Mouse (Mus musculus) embryonic stem cell, embryonic (primary cell): ENCODE data around the gene Kdelc2.

ENCODE experiments used
- CTCF ChIA-PET, 4 experiments: fragments of 300-600 bp in 2 of 4; fragments of 350-600 bp in 2 of 4; sonication (Branson Sonifier 250); formaldehyde crosslinking; loops; one replicate each; lab custom pipeline; 2022; ENCODE audit warnings: inconsistent platforms in 2 of 4; lab: Charles Lee
- POLR2A ChIA-PET, 4 experiments: fragments of 300-600 bp in 2 of 4; fragments of 350-600 bp in 2 of 4; sonication (Branson Sonifier 250); formaldehyde crosslinking; loops; one replicate each; lab custom pipeline; 2022; ENCODE audit warnings: antibody characterized with exemption in 4 of 4, inconsistent platforms in 1 of 4; lab: Charles Lee

The Kdelc2 gene

DNA sequence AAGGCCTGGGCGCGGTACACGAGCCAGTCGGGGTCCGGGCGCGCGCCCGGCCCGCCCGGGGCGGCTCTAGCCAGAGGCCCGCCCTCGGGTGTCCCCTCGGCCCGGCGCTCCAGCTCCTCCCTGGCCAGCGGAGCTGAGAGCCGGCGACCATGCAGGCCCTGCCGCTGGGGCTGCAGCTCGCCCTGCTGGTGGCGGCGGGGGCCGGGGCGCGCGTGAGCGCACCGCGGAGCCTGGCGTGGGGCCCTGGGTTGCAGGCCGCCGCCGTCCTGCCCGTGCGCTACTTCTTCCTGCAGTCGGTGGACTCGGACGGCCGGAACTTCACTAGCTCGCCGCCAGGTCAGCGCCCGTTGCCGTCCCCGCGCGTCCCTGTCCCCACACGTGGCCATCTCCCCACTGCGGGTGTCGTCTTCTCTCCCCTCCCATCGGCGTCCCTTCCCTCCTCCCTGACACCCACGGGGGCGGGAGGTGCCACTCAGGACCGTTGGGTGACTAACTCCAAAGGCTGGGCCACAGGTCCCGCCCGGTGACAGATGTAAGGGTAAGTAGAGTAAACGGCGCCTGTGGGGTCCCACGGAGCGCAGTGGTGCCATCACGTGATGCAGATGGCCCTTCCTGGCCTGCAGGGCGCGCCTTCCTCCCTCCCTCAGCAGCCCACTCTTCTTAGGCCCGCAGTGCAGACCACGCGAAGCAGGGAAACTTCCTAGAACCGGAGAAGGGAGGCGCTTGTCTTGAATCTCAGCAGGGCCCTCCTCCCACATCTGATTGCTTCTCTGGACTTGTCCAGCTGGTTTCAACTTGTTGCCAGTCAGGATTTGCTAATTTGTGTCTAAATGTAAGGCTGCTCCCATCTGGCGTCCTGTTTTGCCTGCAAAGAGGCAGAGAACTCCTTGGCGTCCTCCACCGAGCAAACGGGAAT, at the start of gene Kdelc2:
Kdelc2 (plus strand) TSS at position 75 of the 916 bp plus-strand sequence.
- ChIA-PET CTCF (interaction anchor here in 2 of 4 experiments (1.0 to 2.2 kb wide), 2 partner anchors 13 to 14 kb away, joined by 6 to 7 read pairs; no protein-coding TSS in a partner anchor), POLR2A (interaction anchor here in 3 of 4 experiments (0.6 to 3.1 kb wide), 27 partner anchors 9 to 152 kb away, joined by 3 to 12 read pairs (median 4); partner anchors contain the start of genes 4930550C14Rik (in 2 of the 3) and Ddx10 (in 1 of the 3))

DNA sequence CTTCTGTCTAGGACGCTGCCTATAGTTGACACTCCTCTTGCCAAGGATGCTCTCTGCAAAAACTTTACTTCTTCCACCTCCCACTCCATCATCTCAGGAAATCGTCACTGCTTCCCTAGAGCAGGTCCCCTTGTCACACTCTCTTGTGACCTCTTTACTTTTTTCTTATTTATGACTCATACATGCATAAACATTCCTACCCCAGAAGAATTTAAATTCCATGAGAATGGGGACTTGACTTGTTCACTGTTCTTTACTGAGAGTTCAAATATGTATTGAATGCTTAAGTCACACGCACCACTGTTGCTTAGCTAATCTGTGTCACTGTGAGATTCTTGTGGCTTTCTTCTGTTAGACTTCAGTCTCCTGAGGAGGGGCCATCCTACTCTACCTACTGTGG, 48.7 kb upstream of the Kdelc2 start:
- POLR2A ChIA-PET, result interaction anchor here in 1 of 4 experiments (0.9 to 3.0 kb wide), 2 partner anchors 9 to 70 kb away, joined by 3 to 11 read pairs; no protein-coding TSS in a partner anchor
- CTCF ChIA-PET, result no interaction called here

DNA sequence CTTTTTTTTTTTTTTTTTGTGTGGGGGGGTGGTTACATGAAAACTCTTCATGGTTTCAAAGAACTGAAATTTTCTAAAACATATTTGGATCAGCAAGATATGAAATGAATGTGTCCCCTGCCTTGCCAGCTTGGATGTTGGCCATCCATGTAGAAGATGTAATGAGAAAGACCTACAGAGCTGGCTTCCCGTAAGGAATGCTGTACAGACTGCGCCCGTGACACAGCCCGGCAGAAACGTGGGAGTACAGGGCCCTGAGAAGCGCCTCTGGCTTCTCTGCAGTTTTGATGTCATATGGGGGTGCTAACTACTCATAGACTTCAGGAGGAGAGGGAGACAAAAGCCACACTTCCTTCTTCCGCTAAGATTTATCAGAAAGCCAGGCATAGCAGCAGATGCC, 44.2 kb upstream of the Kdelc2 start:
- CTCF ChIA-PET, result interaction anchor here in 1 of 4 experiments (1.9 kb wide), 1 partner anchor 59 kb away, joined by 5 read pairs; no protein-coding TSS in a partner anchor
- POLR2A ChIA-PET, result interaction anchor here in 2 of 4 experiments (1.3 to 4.1 kb wide), 5 partner anchors 10 to 328 kb away, joined by 3 to 25 read pairs (median 11); partner anchors contain the start of gene Kdelc2 (in 2 of the 2)

DNA sequence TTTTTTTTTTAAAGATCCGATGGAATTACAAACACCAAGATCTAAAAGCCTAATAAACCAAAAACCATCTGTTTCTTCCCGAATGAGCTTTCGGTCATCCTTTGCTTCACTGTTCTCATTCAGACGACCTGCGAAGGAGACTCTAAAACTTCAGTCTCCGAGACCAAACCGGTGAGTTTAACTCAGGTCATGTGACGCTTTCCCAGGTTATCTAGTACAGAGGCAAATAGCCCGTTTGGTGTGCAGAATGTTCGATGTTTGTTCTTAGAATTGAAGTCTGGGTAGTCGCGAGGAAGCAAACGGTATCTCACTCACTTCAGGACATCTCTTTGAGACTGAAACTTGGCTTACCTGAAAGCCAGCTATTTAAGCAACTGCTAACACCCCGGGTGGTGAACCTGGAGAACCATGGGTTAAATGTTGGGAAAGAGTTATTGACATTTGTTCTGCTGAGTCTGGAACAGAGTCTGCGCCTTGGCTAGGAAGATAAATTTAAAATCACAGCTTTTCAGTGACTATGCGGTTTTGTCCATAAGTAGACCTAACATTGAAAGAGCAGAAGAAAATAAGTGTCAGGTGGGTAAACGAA, 43.4 kb upstream of the Kdelc2 start:
- ChIA-PET CTCF (interaction anchor here in 2 of 4 experiments (0.7 to 1.9 kb wide), 4 partner anchors 37 to 333 kb away, joined by 3 to 5 read pairs (median 4); no protein-coding TSS in a partner anchor), POLR2A (interaction anchor here in 3 of 4 experiments (0.5 to 4.1 kb wide), 20 partner anchors 10 to 349 kb away, joined by 3 to 25 read pairs (median 5); partner anchors contain the start of genes 4930550C14Rik (in 2 of the 3), Exph5 (in 2 of the 3) and Kdelc2 (in 2 of the 3))

DNA sequence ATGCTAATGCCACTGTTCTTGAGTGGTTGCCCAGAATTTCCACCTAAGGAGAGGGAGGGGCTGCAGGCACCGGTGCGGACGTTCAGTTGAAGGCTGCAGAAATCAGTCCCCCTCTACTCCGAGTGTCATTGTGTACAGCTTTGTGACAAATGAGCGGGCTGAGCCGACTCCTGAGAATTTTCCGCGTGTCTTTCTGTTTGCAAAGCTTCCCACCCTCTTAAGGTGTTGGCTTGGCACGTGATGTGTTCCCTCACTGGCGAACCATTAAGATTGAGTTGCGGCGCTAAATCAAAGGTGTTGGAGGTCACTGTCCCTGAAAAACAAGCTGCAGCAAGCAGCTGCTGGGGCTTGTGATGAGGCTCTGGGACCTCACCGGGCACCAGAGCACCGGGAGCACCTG, 42.9 kb upstream of the Kdelc2 start:
- ChIA-PET CTCF (interaction anchor here in 2 of 4 experiments (1.0 to 1.9 kb wide), 3 partner anchors 36 to 57 kb away, joined by 3 to 5 read pairs (median 4); no protein-coding TSS in a partner anchor), POLR2A (interaction anchor here in 3 of 4 experiments (0.7 to 4.1 kb wide), 20 partner anchors 10 to 327 kb away, joined by 3 to 25 read pairs (median 4); partner anchors contain the start of genes 4930550C14Rik (in 2 of the 3), Exph5 (in 2 of the 3) and Kdelc2 (in 2 of the 3))

DNA sequence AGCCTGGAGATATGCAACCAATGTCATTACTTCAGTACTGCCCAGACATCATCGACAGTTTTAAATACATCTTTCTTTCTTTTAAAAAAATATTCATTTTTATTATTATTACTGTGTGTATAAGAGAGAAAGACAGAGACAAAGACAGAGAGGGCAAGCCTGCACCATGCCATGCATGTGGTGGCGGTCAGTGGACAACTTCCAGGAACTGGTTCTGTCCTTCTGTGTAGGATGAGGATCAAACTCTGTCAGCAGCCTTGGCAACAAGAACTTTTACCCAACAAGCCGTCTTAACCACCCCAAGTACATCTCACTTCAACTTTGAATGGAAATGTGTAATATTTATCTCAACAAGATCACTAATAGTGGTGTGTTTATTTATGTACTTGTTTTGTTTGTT, 41.8 kb upstream of the Kdelc2 start:
- ChIA-PET POLR2A (interaction anchor here in 3 of 4 experiments (0.5 to 4.1 kb wide), 8 partner anchors 9 to 229 kb away, joined by 3 to 25 read pairs (median 4); partner anchors contain the start of gene Kdelc2 (in 1 of the 3)), CTCF (interaction anchor here in 1 of 4 experiments (0.7 kb wide), 1 partner anchor 11 kb away, joined by 3 read pairs; no protein-coding TSS in a partner anchor)

DNA sequence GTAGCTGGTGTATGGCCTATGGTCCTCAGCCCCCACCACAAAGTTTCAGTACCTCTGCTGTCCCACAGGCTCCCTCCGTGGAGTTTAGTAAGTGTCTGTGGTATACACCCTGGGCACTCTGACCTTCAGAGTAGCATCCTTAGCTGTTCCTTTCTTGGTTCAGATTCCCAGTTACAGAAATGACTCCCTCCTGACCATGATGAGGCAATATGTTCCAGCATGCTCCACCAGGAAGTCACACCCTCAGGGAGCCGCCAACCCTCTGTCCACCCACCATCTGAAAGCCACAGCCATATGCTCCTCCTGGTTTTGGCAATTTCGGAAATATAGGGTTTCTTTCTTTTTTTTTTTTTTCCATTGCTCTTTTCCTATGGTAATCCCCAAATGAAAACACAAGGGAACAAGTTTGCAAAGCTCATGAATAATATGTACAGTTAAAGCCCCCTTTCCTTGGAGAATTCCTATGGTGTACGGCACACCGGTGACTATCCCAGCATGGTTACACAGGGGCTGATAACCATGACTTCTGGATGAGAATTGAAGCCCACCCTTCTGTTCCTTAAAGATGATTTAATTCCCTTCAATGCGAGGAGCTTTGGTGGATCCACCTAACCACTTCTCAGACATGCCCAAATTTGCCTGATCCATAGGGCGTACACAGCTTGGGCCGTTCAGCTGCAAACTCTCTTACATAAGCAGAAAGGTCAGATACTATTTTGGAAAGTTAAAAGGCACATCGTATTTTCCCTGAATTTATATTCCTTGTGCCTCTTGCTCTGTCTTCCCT, 39.0 kb upstream of the Kdelc2 start:
- POLR2A ChIA-PET, result interaction anchor here in 2 of 4 experiments (0.6 to 3.3 kb wide), 2 partner anchors 11 to 44 kb away, joined by 4 to 11 read pairs; no protein-coding TSS in a partner anchor

DNA sequence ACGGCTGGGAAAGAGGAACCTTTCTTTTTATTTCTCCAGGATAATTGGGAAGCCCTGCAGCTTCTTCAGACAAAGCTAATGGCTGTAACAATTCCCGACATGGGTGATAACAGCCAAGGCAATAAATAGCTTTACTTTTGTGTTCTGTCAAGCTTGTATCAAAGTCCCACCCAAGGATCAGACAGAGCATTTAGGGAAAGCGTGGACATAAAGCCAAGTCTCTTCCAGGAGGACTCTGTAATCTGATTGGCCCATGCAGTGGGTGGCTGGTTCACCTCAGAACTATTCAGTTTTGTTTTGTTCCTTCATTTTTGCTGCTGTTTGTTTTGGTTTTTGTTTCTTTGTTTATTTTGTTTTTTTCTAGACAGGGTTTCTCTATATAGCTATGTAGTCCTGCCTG, 38.1 kb upstream of the Kdelc2 start:
- ChIA-PET CTCF (interaction anchor here in 1 of 4 experiments (0.6 kb wide), 1 partner anchor 431 kb away, joined by 3 read pairs; no protein-coding TSS in a partner anchor), POLR2A (interaction anchor here in 2 of 4 experiments (3.1 to 3.3 kb wide), 2 partner anchors 12 to 17 kb away, joined by 11 read pairs; no protein-coding TSS in a partner anchor)

More for the DNA sequence above, 39.0 kb upstream of the Kdelc2 start:
- CTCF ChIA-PET, result no interaction called here

DNA sequence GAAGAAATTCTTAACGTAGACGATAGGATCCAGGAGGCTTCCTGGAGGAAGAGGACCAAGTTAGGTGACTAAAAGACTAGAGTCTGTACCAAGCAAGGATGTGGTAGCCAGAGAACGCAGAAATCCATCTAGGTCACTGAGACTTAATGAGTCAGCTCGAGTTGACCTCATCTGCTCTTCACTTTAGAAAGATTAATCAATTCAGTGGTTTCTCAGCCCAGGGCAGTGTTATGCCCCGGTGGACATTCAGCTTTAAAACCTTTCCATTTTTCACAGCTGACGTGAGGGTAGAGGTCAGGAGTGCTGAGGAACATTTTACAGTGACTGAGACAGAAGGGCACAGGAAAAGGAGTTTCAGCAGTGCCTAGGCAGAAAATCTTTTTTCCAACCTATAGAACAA, 37.4 kb upstream of the Kdelc2 start:
- POLR2A ChIA-PET, result interaction anchor here in 1 of 4 experiments (3.1 kb wide), 1 partner anchor 17 kb away, joined by 11 read pairs; no protein-coding TSS in a partner anchor
- CTCF ChIA-PET, result interaction anchor here in 1 of 4 experiments (0.6 kb wide), 1 partner anchor 431 kb away, joined by 3 read pairs; no protein-coding TSS in a partner anchor

DNA sequence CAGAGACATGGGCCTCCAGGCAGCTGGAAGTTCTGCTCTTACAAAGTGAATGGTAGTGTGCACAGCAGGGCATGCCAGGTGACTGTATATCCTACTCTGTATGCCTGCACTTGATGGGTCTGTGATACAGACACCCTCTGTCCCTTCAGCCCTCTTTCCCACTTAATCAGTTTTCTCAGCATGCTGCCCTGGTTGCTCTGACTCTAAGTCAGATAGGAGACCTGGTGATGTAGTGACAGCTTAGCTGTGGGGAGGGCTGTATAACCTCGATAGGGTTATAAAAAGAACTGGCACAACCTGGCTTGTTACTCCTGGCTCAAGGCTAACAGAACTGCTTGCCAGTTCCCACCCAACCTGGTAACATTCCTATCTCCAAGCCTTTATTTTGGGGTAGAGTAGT, 34.6 kb upstream of the Kdelc2 start:
- POLR2A ChIA-PET, result interaction anchor here in 1 of 4 experiments (0.7 kb wide), 1 partner anchor 31 kb away, joined by 3 read pairs; no protein-coding TSS in a partner anchor
- CTCF ChIA-PET, result no interaction called here

DNA sequence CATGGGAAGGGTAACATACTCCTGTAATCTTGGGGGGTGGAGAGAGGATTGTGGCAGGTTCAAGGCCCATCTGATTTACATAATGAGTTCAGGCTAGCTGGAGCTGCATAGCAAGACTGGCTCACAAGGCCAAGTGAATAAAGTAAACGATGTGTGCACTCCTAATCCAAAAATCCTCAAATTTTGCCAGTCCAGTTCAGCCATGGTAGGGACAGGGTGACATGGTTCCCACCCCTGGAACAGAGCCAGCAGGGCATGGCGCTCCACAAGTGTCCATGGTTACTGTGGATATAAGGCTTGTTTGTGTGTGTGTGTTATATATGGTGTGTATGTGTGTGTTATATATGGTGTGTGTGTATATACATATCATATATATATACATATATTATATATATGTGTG, 33.5 kb upstream of the Kdelc2 start:
- POLR2A ChIA-PET, result interaction anchor here in 1 of 4 experiments (1.4 to 2.2 kb wide), 2 partner anchors 9 to 14 kb away, joined by 3 to 12 read pairs; no protein-coding TSS in a partner anchor
- CTCF ChIA-PET, result interaction anchor here in 1 of 4 experiments (1.4 kb wide), 1 partner anchor 48 kb away, joined by 3 read pairs; no protein-coding TSS in a partner anchor

DNA sequence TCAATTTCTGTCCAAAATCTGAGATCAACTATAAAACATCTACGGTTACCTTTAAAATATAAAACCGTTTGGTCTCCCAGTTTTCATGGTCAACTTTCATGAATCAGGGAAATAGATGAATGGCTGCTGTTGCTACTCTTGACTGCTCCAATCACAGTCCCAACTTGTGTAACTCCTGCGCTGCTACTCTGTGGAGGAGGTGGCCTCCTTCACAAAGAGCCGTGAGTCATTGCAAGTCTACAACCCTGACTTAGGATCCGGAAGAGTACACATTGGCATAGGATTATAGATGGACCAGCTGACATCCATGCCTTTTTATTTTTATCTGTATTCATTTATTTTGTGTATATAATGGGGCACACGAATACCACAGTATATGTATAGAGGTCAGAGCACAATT, 31.9 kb upstream of the Kdelc2 start:
- POLR2A ChIA-PET, result interaction anchor here in 2 of 4 experiments (0.7 to 2.2 kb wide), 5 partner anchors 8 to 542 kb away, joined by 3 to 12 read pairs (median 4); no protein-coding TSS in a partner anchor
- CTCF ChIA-PET, result interaction anchor here in 1 of 4 experiments (1.4 kb wide), 1 partner anchor 46 kb away, joined by 3 read pairs; no protein-coding TSS in a partner anchor

DNA sequence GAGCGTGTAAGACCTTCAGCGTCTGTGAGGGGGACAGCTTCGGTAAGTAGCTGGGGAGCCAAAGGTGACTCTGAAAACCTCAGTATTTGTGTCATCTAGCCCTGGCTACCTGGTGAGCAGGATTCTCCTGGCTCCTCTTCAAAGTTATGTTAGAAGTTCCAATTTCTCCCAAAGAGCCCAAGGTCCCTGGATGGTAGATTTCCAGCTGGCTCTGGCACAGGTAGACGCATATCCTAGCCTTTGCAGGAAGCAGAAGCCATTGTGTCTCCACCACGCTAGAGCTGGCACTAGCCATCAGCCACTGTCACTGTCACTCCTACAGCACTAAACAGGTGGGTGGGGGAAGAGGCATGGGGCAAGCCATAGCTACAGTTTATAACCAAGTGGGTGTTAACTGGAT, 30.7 kb upstream of the Kdelc2 start:
- POLR2A ChIA-PET, result no interaction called here
- CTCF ChIA-PET, result interaction anchor here in 1 of 4 experiments (0.6 kb wide), 1 partner anchor 317 kb away, joined by 3 read pairs; the partner anchor contains the start of gene Cul5

DNA sequence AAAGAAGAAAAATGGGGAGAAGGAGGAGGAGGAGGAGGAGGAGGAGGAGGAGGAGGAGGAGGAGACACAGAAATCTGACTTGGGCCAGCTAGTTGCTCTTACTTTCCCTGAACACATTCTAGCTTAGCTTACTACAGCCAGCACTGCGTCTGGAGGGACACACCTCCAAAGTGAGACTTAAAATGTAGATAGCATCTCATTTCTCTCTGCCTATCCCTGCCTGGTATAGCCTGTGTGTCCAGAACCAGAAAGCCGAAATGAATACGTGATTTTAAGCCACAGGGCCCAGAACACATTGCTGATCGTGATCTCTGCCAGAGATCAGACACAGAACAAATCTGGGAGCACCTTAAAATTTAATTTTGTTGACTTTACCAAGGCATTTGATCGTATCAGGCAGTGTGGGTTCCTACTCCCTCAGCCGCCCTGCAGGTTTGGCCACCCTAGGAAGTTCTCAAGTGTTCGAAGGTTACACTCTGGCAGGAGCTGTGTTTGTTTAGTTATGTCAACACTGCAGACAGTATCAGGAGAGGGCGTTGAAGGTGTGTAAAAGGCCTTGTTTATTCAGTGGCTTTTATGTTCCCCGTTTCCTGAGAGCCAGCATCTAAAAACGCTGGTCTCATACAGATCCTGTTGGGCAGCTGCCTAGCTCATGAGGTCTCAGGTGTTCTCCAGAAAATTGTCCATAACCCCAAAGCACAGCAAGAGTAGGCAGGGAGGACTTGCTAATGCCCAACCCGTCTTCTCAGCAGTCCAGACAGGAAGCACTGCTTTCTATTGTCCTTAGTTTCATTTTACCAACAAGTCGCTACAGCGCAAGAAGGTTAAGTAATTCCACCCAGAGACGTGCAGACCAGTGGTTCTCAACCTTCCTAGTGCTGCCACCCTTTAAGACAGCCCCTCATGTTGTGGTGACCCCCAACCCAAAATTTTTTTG, 27.3 kb upstream of the Kdelc2 start:
- ChIA-PET CTCF (no interaction called here), POLR2A (interaction anchor here in 1 of 4 experiments (0.6 to 0.9 kb wide), 3 partner anchors 26 to 109 kb away, joined by 3 to 7 read pairs (median 3); partner anchors contain the start of gene Ddx10)

DNA sequence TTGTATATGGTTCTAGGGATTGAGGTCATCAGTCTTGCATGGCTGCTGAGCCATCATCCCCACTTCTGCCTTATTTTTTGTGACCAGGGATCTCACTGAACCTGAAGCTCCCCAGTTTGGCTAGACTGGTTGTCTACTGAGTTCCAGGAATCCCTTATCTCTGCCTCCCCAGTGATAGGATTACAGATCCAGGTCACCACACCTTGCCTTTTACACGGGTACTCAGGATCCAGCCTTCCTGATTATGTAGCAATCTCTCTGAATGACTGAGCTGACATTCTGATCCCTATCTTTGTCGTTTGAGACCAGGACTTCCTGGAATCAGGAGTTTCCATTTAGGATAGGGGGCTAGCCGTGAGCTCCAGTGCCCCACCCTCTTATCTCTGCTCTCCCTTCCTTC, 12.5 kb upstream of the Kdelc2 start:
- ChIA-PET POLR2A (interaction anchor here in 1 of 4 experiments (1.1 kb wide), 1 partner anchor 54 kb away, joined by 3 read pairs; no protein-coding TSS in a partner anchor), CTCF (interaction anchor here in 1 of 4 experiments (0.6 kb wide), 1 partner anchor 106 kb away, joined by 3 read pairs; no protein-coding TSS in a partner anchor)
